Mouse (Mus musculus) kidney, adult 2 months (tissue): Measurements from ENCODE around the gene Gjb5. TPM values are rescaled to one million over a fixed set of nuclear protein-coding genes. Genes with fewer than 3 reads are reported as not detected.

ENCODE experiments used
- DNase-seq: peaks from one replicate; pipeline ENCODE4 v3.0.0; 2021
- H3K27ac ChIP-seq: fragments of 200-500 bp; 2 replicates; pipeline ENCODE4 v1.5.1; 2012; ENCODE audit warnings: low read depth, low read length, control low read depth, inconsistent platforms; ENCODE audit not compliant: insufficient read depth
- H3K27me3 ChIP-seq: fragments of 200-500 bp; replicated peaks from 2 replicates; pipeline ENCODE4 v1.6.1; 2012; ENCODE audit warnings: mild to moderate bottlenecking, moderate library complexity, low read length, inconsistent platforms; ENCODE audit not compliant: control insufficient read depth, insufficient read depth
- H3K36me3 ChIP-seq: fragments of 200-500 bp; 2 replicates; pipeline ENCODE4 v1.6.1; 2012; ENCODE audit warnings: mild to moderate bottlenecking, moderate library complexity, low read length, inconsistent platforms; ENCODE audit not compliant: control insufficient read depth, insufficient read depth
- H3K4me1 ChIP-seq: fragments of 200-500 bp; 2 replicates; pipeline ENCODE4 v1.6.1; 2011; ENCODE audit warnings: low read length; ENCODE audit not compliant: control insufficient read depth, insufficient read depth
- H3K4me3 ChIP-seq: fragments of 200-500 bp; 2 replicates; pipeline ENCODE4 v1.5.1; 2011; ENCODE audit warnings: mild to moderate bottlenecking, low read depth, low read length, control low read depth; ENCODE audit not compliant: insufficient read depth
- CTCF ChIP-seq: fragments of 200-500 bp; conservative IDR thresholded peaks from 2 replicates; pipeline ENCODE4 v1.5.1; 2011; ENCODE audit warnings: low read depth, mild to moderate bottlenecking, control low read depth, low read length, moderate library complexity, mixed read lengths; ENCODE audit not compliant: insufficient read depth, insufficient read length
- POLR2A ChIP-seq: fragments of 200-500 bp; IDR thresholded peaks from one replicate; pipeline ENCODE4 v1.6.1; 2011; ENCODE audit warnings: low read depth, low read length, control low read depth
- WGBS: fragments of 180-500 bp; shearing (Covaris S2); methylation state at CpG from one replicate; pipeline ENCODE4 v1.1.7; 2018; 5-methylcytosine and 5-hydroxymethylcytosine counted together
- polyA plus RNA-seq: library from polyadenylated mRNA; depleted of rRNA; stranded (reverse); fragments of >200 nt; gene quantifications from 2 replicates; pipeline ENCODE4 v1.2.3, GENCODE M21; 2012

Gjb5 gene
- polyA plus RNA-seq, 1 experiment = 0.75 TPM

GRCm38 (mm10) chr4:127330181-127331100, 27.5 kb downstream of the Gjb5 start, which contains the start of gene Gjb3:
Gene Gjb3 (minus strand): TSS chr4:127330844.
- WGBS = 2% methylated on average over 48 of the region's 49 CpGs
- H3K36me3 ChIP-seq = no peaks in the 10 kb centered on the region
- no peak for TF ChIP-seq CTCF
- TF ChIP-seq POLR2A = no peak
- no peaks in the 10 kb centered on the region for H3K4me1 ChIP-seq
- no peaks in the 10 kb centered on the region; the same call in 1 of the 2 replicates for H3K27me3 ChIP-seq
- no peak within 1 kb of the TSS for H3K4me3 ChIP-seq
- no peak within 1 kb of the TSS for H3K27ac ChIP-seq
- DNase-seq = no peak

DNA sequence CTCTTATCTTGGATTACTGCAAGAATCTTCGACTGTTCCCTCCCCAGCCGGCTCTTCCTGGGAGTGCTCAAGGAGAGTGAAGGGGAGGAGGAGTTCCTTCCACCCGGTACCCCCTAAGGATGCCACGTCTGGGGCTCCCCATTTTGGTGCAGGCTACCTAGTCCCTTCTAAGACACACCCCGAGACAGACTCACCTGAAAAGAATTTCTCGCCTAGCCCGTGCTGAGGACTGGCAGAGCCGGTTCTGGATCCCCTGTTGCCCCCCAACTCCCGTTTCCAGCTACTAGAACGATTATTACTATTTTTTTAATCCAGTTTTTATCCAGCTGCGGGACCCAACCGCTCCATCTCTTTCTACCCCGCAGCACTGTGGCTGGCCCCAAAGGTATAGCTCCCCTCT, 28.2 kb downstream of the Gjb5 start:
- no peak for TF ChIP-seq POLR2A
- TF ChIP-seq CTCF = no peak
- no peaks in the 10 kb centered on the region for H3K4me1 ChIP-seq
- no peak overlapping the region for H3K4me3 ChIP-seq
- 3% methylated on average over 13 of the region's 13 CpGs for WGBS
- DNase-seq = no peak
- no peaks in the 10 kb centered on the region for H3K36me3 ChIP-seq
- no peaks in the 10 kb centered on the region; the same call in 1 of the 2 replicates for H3K27me3 ChIP-seq
- H3K27ac ChIP-seq = no peak overlapping the region

DNA sequence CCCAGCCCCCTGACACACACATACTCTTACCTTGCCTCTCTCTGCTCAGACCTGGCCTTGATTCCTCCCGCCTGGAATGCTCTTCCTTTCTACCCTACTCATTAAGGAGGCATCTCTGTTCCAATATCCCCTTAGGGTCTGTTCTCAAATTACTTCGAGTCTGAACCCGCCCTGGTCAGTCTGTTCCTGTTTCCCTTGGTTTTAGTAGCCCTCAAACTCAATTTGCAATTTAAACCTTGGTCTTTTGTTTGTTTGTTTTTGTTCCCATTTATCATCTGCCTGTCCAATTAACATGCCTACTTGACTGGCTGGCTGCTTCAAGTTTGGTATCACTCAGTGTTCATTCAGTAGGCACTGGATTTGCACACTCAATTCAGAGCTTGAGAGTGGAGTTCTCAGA, 28.9 kb downstream of the Gjb5 start:
- no peak overlapping the region for H3K27ac ChIP-seq
- TF ChIP-seq POLR2A = no peak
- no peak for TF ChIP-seq CTCF
- H3K36me3 ChIP-seq = no peaks in the 10 kb centered on the region
- DNase-seq = no peak
- no peak overlapping the region for H3K4me3 ChIP-seq
- H3K27me3 ChIP-seq = no peaks in the 10 kb centered on the region; the same call in 1 of the 2 replicates
- WGBS = 6% methylated on average over 3 of the region's 3 CpGs
- no peaks in the 10 kb centered on the region for H3K4me1 ChIP-seq

- no peak for DNase-seq
- Histone ChIP-seq H3K36me3 (no peaks in the 10 kb centered on the region), H3K4me1 (no peaks in the 10 kb centered on the region), H3K27me3 (no peaks in the 10 kb centered on the region; the same call in 1 of the 2 replicates), H3K27ac (no peak overlapping the region), H3K4me3 (no peak overlapping the region)
- TF ChIP-seq CTCF = no peak
- no peak for TF ChIP-seq POLR2A
- 58% methylated on average over 7 of the region's 7 CpGs for WGBS
These were observed 29.6 kb downstream of the Gjb5 start for GRCm38 (mm10) chr4:127328378-127328777.

DNA sequence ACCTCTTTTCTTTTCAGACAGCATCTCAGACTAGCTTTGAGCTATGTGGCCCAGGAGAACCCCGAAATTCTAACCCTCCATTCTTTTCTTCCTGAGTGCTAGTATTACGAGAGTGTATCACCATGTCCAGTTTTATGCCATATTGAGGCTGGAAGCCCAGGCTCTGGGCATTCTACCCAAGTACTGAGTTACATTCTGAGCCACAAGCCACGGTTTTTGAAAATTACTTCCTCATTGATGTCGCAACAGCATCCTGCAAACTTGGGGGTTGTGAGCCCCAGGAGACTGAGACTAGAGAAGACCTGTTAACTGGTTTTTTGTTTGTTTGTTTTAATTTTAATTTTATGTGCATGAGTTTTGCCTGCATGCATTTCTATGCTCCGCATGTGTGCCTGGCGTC, 30.2 kb downstream of the Gjb5 start:
- Histone ChIP-seq H3K4me3 (no peak overlapping the region), H3K4me1 (no peaks in the 10 kb centered on the region), H3K36me3 (no peaks in the 10 kb centered on the region), H3K27ac (no peak overlapping the region), H3K27me3 (no peaks in the 10 kb centered on the region; the same call in 1 of the 2 replicates)
- 61% methylated on average over 6 of the region's 6 CpGs for WGBS
- TF ChIP-seq CTCF = no peak
- TF ChIP-seq POLR2A = no peak
- no peak for DNase-seq

GRCm38 (mm10) chr4:127327258-127327657, 30.7 kb downstream of the Gjb5 start:
- Histone ChIP-seq H3K27ac (no peak overlapping the region), H3K27me3 (no peaks in the 10 kb centered on the region; the same call in 1 of the 2 replicates), H3K36me3 (no peaks in the 10 kb centered on the region), H3K4me1 (no peaks in the 10 kb centered on the region), H3K4me3 (no peak overlapping the region)
- DNase-seq = no peak
- TF ChIP-seq POLR2A (no peak), CTCF (no peak)
- WGBS = 48% methylated on average over 7 of the region's 7 CpGs

DNA sequence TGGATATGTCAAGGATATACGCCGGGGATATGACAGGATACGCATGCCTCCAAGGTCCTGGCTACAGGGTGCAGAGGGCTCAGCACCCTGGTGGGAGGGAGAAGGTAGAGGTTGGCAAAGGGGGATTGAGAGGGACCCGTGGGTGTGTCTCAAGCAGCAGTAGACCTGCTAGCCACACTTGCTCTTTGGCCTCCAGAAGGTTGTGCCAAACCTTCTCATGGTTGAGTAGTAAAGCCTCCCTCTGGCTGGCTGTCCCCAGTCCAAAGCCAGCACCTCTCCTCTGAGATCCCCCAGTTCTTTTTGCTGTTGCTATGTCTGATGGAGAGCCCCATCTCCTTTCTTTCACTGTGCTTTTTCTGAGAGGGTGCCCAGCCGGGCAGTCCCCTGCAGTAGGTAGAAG, 32.7 kb downstream of the Gjb5 start:
- Histone ChIP-seq H3K4me3 (no peak overlapping the region), H3K27me3 (no peaks in the 10 kb centered on the region; the same call in 1 of the 2 replicates), H3K4me1 (no peaks in the 10 kb centered on the region), H3K27ac (no peak overlapping the region), H3K36me3 (no peaks in the 10 kb centered on the region)
- TF ChIP-seq CTCF = no peak
- no peak for TF ChIP-seq POLR2A
- WGBS = 68% methylated on average over 5 of the region's 5 CpGs
- DNase-seq = peak; percentile 70
